Mouse (Mus musculus): ENCODE measurements around the gene Faap100. TPM values are rescaled to one million over a fixed set of nuclear protein-coding genes. Genes with fewer than 3 reads are reported as not detected.

Faap100 gene
- total and polyA plus RNA-seq, 3 experiments: 6.2 to 30.6 (median 13.6) TPM

DNA sequence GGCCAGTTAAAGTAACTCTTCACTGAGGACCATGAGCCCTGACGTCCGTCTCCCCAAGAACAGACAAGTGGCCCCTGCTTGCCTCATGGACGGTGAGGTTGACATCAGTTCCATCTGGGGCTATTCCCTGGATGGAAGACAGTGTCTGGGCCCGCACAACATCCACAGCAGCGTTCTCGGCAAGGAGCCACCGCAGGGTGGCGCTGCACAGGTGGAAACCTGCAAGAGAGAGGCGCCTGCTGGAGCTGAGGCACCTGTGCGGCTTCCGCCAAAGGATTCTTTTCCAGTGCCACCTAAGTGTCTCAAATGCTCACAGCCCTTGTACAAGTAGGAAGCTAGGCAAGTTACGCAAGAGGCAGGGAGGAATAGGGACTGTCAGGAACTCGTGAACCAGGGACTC, 5.5 kb downstream of the Faap100 start:
- Histone ChIP-seq H3K27me3 (ENCODE audit: insufficient read depth, low read length) (no peaks in the 10 kb centered on the region), H3K4me3 (ENCODE audit: low read depth, low read length) (no peak overlapping the region), H3K9me3 (replicated peaks) (no peaks in the 10 kb centered on the region), H3K36me3 (replicated peaks) (peaks cover 96% of the 10 kb centered on the region), H3K4me1 (ENCODE audit: insufficient read depth, low read depth, low read length) (peaks cover 36% of the 10 kb centered on the region)
- TF ChIP-seq GATA1 (IDR thresholded peaks at IDR 0.05; ENCODE audit: borderline replicate concordance, low read length) (no peak), GATA2 (IDR thresholded peaks at IDR 0.05; ENCODE audit: borderline replicate concordance, low read depth, low read length) (no peak), CTCF (IDR thresholded peaks at IDR 0.05; ENCODE audit: low read depth, low read length) (no peak), TAL1 (conservative IDR thresholded peaks at IDR 0.05; ENCODE audit: low read depth, low read length) (no peak), POLR2AphosphoS5 (IDR thresholded peaks at IDR 0.05; ENCODE audit: insufficient replicate concordance, low read depth, low read length) (no peak)
- DNase-seq (ENCODE audit: low spot score) (no peak), ATAC-seq (ENCODE audit: extremely low read depth, insufficient number of reproducible peaks, low FRiP score, poor library complexity, severe bottlenecking) (no peak)

DNA sequence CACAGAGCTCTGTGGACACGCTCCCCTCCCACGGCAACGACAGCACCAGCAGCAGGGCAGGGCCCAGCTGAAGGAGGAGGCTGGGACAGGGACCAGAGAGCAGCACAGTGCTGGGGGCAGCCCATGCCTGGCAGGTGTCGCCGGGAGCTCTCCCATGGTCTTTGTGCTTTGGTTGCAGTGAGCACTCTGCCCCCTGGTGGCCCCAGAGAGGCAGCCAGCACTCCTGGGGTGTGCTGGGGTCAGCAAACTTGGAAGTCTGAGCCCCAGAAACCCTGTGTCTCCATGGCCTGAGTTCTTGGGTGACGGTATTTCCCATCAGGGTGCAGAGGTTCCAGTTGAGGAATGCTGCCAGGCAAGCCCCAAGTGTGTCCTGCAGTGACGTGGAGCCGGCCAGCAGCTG, 8.9 kb downstream of the Faap100 start:
- no peak overlapping the region for H3K4me3 ChIP-seq (ENCODE audit: low read depth, low read length)
- peak; percentile 39 for TF ChIP-seq CTCF (IDR thresholded peaks at IDR 0.05; ENCODE audit: low read depth, low read length)
- no peak for TF ChIP-seq GATA2 (IDR thresholded peaks at IDR 0.05; ENCODE audit: borderline replicate concordance, low read depth, low read length)
- no peaks in the 10 kb centered on the region for H3K9me3 ChIP-seq (replicated peaks)
- peaks cover 15% of the 10 kb centered on the region for H3K27me3 ChIP-seq (ENCODE audit: insufficient read depth, low read length)
- peaks cover 75% of the 10 kb centered on the region for H3K36me3 ChIP-seq (replicated peaks)
- DNase-seq (ENCODE audit: low spot score) (peak; percentile 58), ATAC-seq (ENCODE audit: extremely low read depth, insufficient number of reproducible peaks, low FRiP score, poor library complexity, severe bottlenecking) (no peak)
- peaks cover 31% of the 10 kb centered on the region for H3K4me1 ChIP-seq (ENCODE audit: insufficient read depth, low read depth, low read length)

- Histone ChIP-seq H3K36me3 (replicated peaks) (peaks cover 44% of the 10 kb centered on the region), H3K4me3 (ENCODE audit: low read depth, low read length) (no peak overlapping the region), H3K9me3 (replicated peaks) (no peaks in the 10 kb centered on the region), H3K4me1 (ENCODE audit: insufficient read depth, low read depth, low read length) (peaks cover 27% of the 10 kb centered on the region), H3K27me3 (ENCODE audit: insufficient read depth, low read length) (peaks cover 41% of the 10 kb centered on the region)
- no peak for DNase-seq (ENCODE audit: low spot score)
- ATAC-seq (ENCODE audit: extremely low read depth, insufficient number of reproducible peaks, low FRiP score, poor library complexity, severe bottlenecking): no peak
- TF ChIP-seq POLR2AphosphoS5 (IDR thresholded peaks at IDR 0.05; ENCODE audit: insufficient replicate concordance, low read depth, low read length) (no peak), CTCF (IDR thresholded peaks at IDR 0.05; ENCODE audit: low read depth, low read length) (no peak), GATA2 (IDR thresholded peaks at IDR 0.05; ENCODE audit: borderline replicate concordance, low read depth, low read length) (no peak), TAL1 (conservative IDR thresholded peaks at IDR 0.05; ENCODE audit: low read depth, low read length) (no peak)
Measured at GRCm38 (mm10) chr11:120366443-120367027, 12.0 kb downstream of the Faap100 start.

GRCm38 (mm10) chr11:120362891-120363290, 15.7 kb downstream of the Faap100 start:
- no peaks in the 10 kb centered on the region for H3K9me3 ChIP-seq (replicated peaks)
- peaks cover 74% of the 10 kb centered on the region for H3K27me3 ChIP-seq (ENCODE audit: insufficient read depth, low read length)
- H3K4me3 ChIP-seq (ENCODE audit: low read depth, low read length): no peak overlapping the region
- peaks cover 16% of the 10 kb centered on the region for H3K4me1 ChIP-seq (ENCODE audit: insufficient read depth, low read depth, low read length)
- H3K36me3 ChIP-seq (replicated peaks): peaks cover 7% of the 10 kb centered on the region
- TF ChIP-seq CTCF (IDR thresholded peaks at IDR 0.05; ENCODE audit: low read depth, low read length): no peak
- no peak for TF ChIP-seq POLR2AphosphoS5 (IDR thresholded peaks at IDR 0.05; ENCODE audit: insufficient replicate concordance, low read depth, low read length)
- TF ChIP-seq GATA2 (IDR thresholded peaks at IDR 0.05; ENCODE audit: borderline replicate concordance, low read depth, low read length): no peak
- no peak for TF ChIP-seq GATA1 (IDR thresholded peaks at IDR 0.05; ENCODE audit: borderline replicate concordance, low read length)
- TF ChIP-seq TAL1 (conservative IDR thresholded peaks at IDR 0.05; ENCODE audit: low read depth, low read length): no peak
- DNase-seq (ENCODE audit: low spot score) (no peak), ATAC-seq (ENCODE audit: extremely low read depth, insufficient number of reproducible peaks, low FRiP score, poor library complexity, severe bottlenecking) (no peak)

GRCm38 (mm10) chr11:120361295-120361694, 17.3 kb downstream of the Faap100 start, which contains the start of gene Fscn2:
Gene Fscn2 (plus strand): TSS chr11:120361534.
- Histone ChIP-seq H3K27me3 (ENCODE audit: insufficient read depth, low read length) (peaks cover 74% of the 10 kb centered on the region), H3K36me3 (replicated peaks) (no peaks in the 10 kb centered on the region), H3K4me3 (ENCODE audit: low read depth, low read length) (no peak within 1 kb of the TSS), H3K4me1 (ENCODE audit: insufficient read depth, low read depth, low read length) (peaks cover 17% of the 10 kb centered on the region), H3K9me3 (replicated peaks) (no peaks in the 10 kb centered on the region)
- ATAC-seq (ENCODE audit: extremely low read depth, insufficient number of reproducible peaks, low FRiP score, poor library complexity, severe bottlenecking): no peak
- TF ChIP-seq POLR2AphosphoS5 (IDR thresholded peaks at IDR 0.05; ENCODE audit: insufficient replicate concordance, low read depth, low read length): no peak
- TF ChIP-seq GATA1 (IDR thresholded peaks at IDR 0.05; ENCODE audit: borderline replicate concordance, low read length): no peak
- no peak for TF ChIP-seq GATA2 (IDR thresholded peaks at IDR 0.05; ENCODE audit: borderline replicate concordance, low read depth, low read length)
- no peak for TF ChIP-seq TAL1 (conservative IDR thresholded peaks at IDR 0.05; ENCODE audit: low read depth, low read length)
- TF ChIP-seq CTCF (IDR thresholded peaks at IDR 0.05; ENCODE audit: low read depth, low read length): no peak
- DNase-seq (ENCODE audit: low spot score): no peak

DNA sequence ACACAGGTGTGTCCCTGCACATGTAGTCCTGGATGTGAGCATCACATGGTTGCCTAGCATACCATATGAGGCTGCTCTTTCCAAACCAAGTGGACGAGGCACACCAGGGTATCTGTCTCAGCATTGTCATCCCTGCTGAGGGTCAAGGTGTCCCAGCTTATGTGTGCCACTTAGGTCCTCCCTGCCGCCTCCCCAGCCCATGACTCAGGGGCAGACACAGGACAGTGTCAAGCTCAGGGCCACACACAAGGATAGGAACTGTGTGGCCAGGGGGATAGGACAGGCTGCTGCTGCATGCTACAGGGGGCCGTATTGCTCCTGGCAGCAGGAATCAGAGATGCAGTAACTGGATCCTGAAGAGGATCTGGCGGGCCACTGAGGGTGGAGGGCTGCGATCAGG, 17.8 kb downstream of the Faap100 start:
- DNase-seq (ENCODE audit: low spot score) (no peak), ATAC-seq (ENCODE audit: extremely low read depth, insufficient number of reproducible peaks, low FRiP score, poor library complexity, severe bottlenecking) (no peak)
- H3K9me3 ChIP-seq (replicated peaks): no peaks in the 10 kb centered on the region
- peaks cover 14% of the 10 kb centered on the region for H3K4me1 ChIP-seq (ENCODE audit: insufficient read depth, low read depth, low read length)
- TF ChIP-seq CTCF (IDR thresholded peaks at IDR 0.05; ENCODE audit: low read depth, low read length) (no peak), GATA2 (IDR thresholded peaks at IDR 0.05; ENCODE audit: borderline replicate concordance, low read depth, low read length) (no peak), GATA1 (IDR thresholded peaks at IDR 0.05; ENCODE audit: borderline replicate concordance, low read length) (no peak), TAL1 (conservative IDR thresholded peaks at IDR 0.05; ENCODE audit: low read depth, low read length) (no peak), POLR2AphosphoS5 (IDR thresholded peaks at IDR 0.05; ENCODE audit: insufficient replicate concordance, low read depth, low read length) (no peak)
- peaks cover 68% of the 10 kb centered on the region for H3K27me3 ChIP-seq (ENCODE audit: insufficient read depth, low read length)
- no peak overlapping the region for H3K4me3 ChIP-seq (ENCODE audit: low read depth, low read length)
- no peaks in the 10 kb centered on the region for H3K36me3 ChIP-seq (replicated peaks)
